Mouse (Mus musculus): ENCODE results near the gene Mllt6.
A peak's percentile ranks its signal among the peaks of the same experiment; 100 is the strongest.
"Not testable (repeated sequence)": the region's sequence is repeated elsewhere in the genome, so short reads cannot be mapped to it uniquely, and the experiment has no call there.

The Mllt6 gene

DNA sequence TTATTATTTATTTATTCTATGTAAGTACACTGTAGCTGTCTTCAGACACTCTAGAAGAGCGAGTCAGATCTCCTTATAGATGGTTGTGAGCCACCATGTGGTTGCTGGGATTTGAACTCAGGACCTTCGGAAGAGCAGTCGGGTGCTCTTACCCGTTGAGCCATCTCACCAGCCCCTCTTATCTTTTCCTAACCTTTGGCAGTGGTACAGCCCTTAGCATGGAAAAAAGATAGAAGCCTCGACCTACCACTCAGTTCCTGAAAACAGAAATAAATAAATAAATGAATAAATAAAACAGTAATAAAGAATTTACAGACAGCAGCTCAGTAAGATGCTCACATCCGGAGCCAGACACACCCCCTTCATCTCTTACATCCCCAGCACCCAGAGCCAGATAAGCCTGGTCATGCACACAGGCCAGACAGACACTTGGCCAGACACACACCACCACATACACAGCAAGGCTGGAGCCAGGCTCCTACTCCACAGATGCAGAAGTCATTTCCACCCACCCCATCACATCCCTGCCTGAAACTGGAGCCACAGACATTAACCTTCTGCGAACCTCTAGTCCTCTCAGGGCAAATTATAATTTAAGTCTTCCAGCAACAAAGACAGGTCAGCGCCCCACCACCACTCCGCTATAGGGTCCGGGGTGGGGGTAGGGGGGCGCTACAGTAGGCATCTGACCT is 34.1 kb downstream of the Mllt6 start:
- DNase-seq: no peak

- no peak for DNase-seq
Observed at GRCm38 (mm10) chr11:97697891-97698529, 34.8 kb downstream of the Mllt6 start.

GRCm38 (mm10) chr11:97698741-97699611 is 35.8 kb downstream of the Mllt6 start:
- DNase-seq: peak; percentile 84

- peak; percentile 94 for DNase-seq
Observed at GRCm38 (mm10) chr11:97699626-97700002, 36.4 kb downstream of the Mllt6 start.

- DNase-seq: peak; percentile 90
Observed at GRCm38 (mm10) chr11:97700003-97700745, 37.0 kb downstream of the Mllt6 start, which contains the start of gene Pcgf2. Pcgf2 (minus strand) TSS chr11:97700497.

GRCm38 (mm10) chr11:97700746-97701580 is 37.7 kb downstream of the Mllt6 start:
- DNase-seq: peak; percentile 47

DNA sequence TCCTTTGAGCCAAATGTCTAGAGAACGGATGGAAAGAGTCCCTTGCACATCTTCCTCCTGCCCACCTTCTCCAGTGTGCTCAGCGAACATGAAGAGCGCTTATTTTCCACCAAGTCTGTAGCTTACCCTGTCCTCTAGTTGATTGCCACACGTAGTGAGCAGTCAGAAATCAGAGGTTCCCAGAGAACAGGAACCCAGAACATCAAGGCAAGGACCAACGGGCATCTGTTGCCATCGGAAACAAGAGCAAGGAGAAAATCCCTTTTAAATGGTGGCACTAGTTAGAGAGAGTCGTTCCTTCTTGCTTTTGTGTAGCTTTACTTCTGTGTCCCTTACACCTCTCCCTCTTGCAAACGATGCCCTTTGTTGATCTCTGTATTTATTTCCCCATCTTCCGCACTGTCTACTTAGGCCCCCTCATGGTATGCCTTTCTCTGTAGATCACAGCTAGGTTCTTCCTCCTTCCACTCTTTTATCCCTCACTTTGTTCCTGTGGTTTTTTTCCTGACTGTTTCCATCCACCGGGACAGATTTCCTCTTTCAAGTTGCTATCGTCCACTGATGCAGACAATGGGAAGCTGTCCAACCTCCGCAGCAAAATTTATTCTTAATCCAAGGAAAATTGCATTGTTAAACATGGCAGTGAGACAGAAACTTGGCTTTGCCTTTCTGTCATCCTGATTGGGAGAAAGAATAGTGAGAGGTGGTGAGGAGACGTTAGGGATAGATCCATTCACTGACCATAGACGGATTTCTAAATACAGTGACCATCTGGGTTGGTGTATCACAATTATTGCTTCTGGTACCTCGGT is 38.6 kb downstream of the Mllt6 start:
- no peak for DNase-seq

- peak; percentile 94 for DNase-seq
Observed at GRCm38 (mm10) chr11:97702393-97702745, 39.2 kb downstream of the Mllt6 start.

DNA sequence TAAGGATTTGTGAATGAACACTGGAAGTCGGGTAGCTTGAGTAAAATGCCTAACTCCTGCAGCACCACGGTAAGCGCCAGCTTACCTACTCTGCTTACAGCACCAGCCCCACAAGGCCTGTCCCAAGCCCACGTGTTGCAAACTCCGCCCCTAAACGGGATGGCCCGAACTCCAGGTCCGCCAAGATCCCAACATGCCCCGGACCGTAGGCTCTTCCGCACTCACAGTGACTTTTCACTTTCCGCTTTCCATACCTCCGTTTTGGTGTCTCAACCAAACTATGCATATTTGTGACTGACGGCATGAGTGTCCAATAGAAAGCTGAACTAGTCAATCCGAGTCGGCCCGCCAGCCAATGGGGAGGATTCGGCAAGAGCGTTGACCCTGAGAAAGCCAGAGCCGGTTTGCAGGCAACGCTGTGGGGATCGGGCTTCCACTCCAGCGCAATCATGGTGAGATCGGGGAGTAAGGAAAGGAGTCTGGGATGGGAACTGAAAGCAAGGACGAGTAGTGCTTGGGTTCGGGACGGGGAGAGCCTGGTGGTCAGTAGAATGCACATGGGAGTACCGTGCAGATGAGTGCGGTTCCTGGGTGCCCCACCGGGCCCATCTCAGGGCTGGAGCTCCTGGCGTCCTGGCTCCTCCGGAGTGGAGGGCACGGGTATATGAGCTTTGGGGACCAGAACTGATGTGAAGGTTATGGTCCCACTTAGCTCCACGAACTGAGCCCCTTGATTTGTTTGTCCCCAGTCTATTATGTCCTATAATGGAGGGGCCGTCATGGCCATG is 40.0 kb downstream of the Mllt6 start, which contains the start of gene Psmb3:
Gene Psmb3, plus strand, starts transcription at position 361 of the 788 bp plus-strand sequence.
- DNase-seq: peak; percentile 100

DNA sequence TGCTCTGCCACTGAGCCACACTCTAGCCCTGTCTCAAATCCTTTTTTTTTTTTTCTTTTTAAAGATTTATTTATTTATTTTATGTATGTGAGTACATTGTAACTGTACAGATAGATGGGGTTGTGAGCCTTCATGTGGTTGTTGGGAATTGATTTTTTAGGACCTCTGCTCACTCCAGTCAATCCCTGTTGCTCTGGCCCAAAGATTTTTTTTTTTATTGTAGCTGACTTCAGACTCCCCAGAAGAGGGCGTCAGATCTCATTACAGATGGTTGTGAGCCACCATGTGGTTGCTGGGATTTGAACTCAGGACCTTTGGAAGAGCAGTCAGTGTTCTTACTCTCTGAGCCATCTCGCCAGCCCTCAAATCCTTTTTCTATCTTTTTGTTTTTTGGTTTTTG is 46.9 kb downstream of the Mllt6 start:
- DNase-seq: not testable (repeated sequence)

DNA sequence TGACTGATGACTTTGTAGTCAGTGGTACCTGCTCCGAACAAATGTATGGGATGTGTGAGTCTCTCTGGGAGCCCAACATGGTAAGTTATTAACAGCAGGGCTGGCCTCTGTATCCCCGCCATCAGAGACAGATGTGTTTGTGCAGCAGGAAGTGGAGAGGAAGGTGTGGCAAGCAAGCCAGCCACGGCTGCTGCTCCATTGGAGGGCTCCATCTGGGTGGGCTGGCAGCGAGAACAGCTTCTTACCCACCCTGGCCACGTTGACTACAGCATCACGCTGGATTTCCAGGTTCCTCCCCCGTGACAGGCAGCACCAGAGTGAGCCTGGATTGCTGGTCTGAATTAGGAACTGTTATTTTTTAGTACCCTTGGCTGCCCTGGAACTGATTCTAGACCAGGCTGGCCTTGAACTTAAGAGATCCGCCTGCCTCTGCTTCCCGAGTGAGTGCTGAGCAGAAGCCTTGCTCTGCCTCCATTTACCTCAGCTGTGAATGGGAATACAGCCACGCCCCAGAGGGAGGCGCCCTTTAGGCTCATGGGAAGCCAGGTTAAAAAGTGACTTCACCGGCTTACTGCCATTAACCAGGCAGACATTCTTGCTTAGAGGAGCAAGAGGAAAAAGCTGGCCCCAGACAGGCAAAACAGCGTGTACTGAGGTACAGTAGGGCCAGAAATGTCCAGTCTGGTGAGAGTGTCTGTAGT is 48.1 kb downstream of the Mllt6 start:
- no peak for DNase-seq

DNA sequence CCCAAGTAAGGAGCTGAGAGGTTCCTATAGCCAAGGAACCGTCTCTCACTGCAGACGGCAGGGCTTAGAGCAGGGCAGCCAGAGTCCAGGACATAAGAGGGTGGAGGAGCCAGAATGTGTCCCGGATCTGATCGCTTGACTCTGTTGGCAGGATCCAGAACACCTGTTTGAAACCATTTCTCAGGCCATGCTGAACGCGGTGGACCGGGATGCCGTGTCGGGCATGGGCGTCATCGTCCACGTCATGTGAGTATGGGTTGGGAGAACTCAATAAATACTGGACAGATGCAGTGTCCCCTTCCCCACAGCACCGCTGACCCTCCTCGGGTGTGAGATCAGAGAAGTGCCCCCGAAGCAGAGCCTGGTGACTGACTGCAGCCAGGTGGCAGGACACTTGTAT is 49.1 kb downstream of the Mllt6 start:
- DNase-seq: no peak

- peak; percentile 32 for DNase-seq
Observed at GRCm38 (mm10) chr11:97713896-97714295, 50.7 kb downstream of the Mllt6 start.

DNA sequence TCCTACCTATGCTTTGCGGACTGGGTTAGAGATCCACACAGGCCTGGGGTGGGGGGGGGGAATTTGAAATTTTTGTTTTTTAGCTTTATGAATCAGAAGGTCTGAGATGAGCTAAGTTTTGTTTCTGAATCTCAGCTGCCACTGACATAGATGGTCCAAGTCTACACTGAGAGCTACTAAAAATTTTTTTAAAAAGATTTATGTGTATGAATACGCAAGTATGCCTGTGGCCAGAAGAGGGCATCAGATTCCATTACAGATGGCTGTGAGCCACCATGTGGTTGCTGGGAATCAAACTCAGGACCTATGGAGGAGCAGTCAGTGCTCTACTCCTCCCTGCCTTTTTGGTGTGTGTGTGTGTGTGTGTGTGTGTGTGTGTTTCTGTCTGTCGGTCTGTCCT is 51.1 kb downstream of the Mllt6 start:
- DNase-seq: no peak

GRCm38 (mm10) chr11:97714784-97715760 is 51.9 kb downstream of the Mllt6 start:
- DNase-seq: peak; percentile 56

GRCm38 (mm10) chr11:97716021-97716420 is 52.8 kb downstream of the Mllt6 start:
- DNase-seq: no peak

- no peak for DNase-seq
Observed at GRCm38 (mm10) chr11:97717369-97718280, 54.4 kb downstream of the Mllt6 start.
